Mouse (Mus musculus) CH12.LX (cell line): ENCODE results near the gene Rreb1. TPM values are rescaled to one million over a fixed set of nuclear protein-coding genes. Genes with fewer than 3 reads are reported as not detected.

Experiments used
- DNase-seq: peaks from one replicate; pipeline ENCODE4 v3.0.0-alpha.2; 2013; ENCODE audit errors: extremely low read depth
- H3K27ac ChIP-seq: 2 replicates; pipeline ENCODE4 v1.5.1; 2012; ENCODE audit warnings: low read depth, mild to moderate bottlenecking, control low read depth, moderate library complexity; ENCODE audit not compliant: insufficient read depth
- H3K27me3 ChIP-seq: replicated peaks from 2 replicates; pipeline ENCODE3; 2012; ENCODE audit warnings: inconsistent platforms
- H3K36me3 ChIP-seq, 2 experiments: replicated peaks in 1 of 2; 2 replicates each; pipeline versions ENCODE3 to v1.6.1; 2012; ENCODE audit warnings: inconsistent platforms in 1 of 2, low read length in 1 of 2, mild to moderate bottlenecking in 1 of 2, mixed read lengths in 1 of 2, moderate library complexity in 1 of 2; ENCODE audit not compliant: control insufficient read depth in 1 of 2, insufficient read depth in 1 of 2
- H3K4me1 ChIP-seq, 2 experiments: 2 replicates each; pipeline ENCODE4 v1.6.1; 2012; ENCODE audit warnings: inconsistent platforms in 1 of 2, moderate library complexity in 1 of 2; ENCODE audit not compliant: insufficient read depth in 2 of 2, control insufficient read depth in 1 of 2
- H3K4me2 ChIP-seq: 2 replicates; pipeline ENCODE4 v1.6.1; 2012; ENCODE audit warnings: low read depth, mild to moderate bottlenecking, control low read depth; ENCODE audit not compliant: poor library complexity, insufficient read depth, severe bottlenecking
- H3K4me3 ChIP-seq, 3 experiments: fragments of 150-350 bp in 1 of 3; sonication (generic) in 1 of 3; replicated peaks in 1 of 3; 2 replicates each; pipeline versions ENCODE3 to v1.5.1; 2011 to 2012; ENCODE audit warnings: low read depth in 2 of 3, low read length in 2 of 3, mild to moderate bottlenecking in 2 of 3, moderate library complexity in 2 of 3, control low read depth in 1 of 3, improper control_type of control experiment in 1 of 3, inconsistent platforms in 1 of 3, mixed read lengths in 1 of 3; ENCODE audit not compliant: poor library complexity in 1 of 3
- H3K79me2 ChIP-seq: replicated peaks from 2 replicates; pipeline ENCODE4 v1.6.1; 2012; ENCODE audit warnings: mild to moderate bottlenecking, moderate library complexity; ENCODE audit not compliant: control insufficient read depth, poor library complexity, insufficient read depth, severe bottlenecking; ENCODE audit errors: extremely low read depth
- H3K9ac ChIP-seq: 2 replicates; pipeline ENCODE4 v1.6.1; 2012; ENCODE audit warnings: low read depth, mild to moderate bottlenecking, control low read depth, moderate library complexity; ENCODE audit not compliant: insufficient read depth
- H3K9me3 ChIP-seq: replicated peaks from 2 replicates; pipeline ENCODE3; 2012; ENCODE audit warnings: low read length, inconsistent platforms, mixed read lengths
- BHLHE40 ChIP-seq: IDR thresholded peaks from 2 replicates; pipeline ENCODE4 v1.6.1; 2011; ENCODE audit warnings: mild to moderate bottlenecking, low read depth, low read length, improper control_type of control experiment
- CHD1 ChIP-seq: IDR thresholded peaks from 2 replicates; pipeline ENCODE4 v1.6.1; 2012; ENCODE audit warnings: low read depth, low read length, improper control_type of control experiment, inconsistent platforms
- ELF1 ChIP-seq: IDR thresholded peaks from 2 replicates; pipeline ENCODE4 v1.6.1; 2014; ENCODE audit warnings: low read depth, mild to moderate bottlenecking, inconsistent platforms, low read length, improper control_type of control experiment
- GABPA ChIP-seq: IDR thresholded peaks from 2 replicates; pipeline ENCODE4 v1.6.1; 2012; ENCODE audit warnings: low read depth, low read length, improper control_type of control experiment, inconsistent platforms; ENCODE audit not compliant: insufficient replicate concordance
- HCFC1 ChIP-seq: IDR thresholded peaks from 2 replicates; pipeline ENCODE4 v1.6.1; 2012; ENCODE audit warnings: low read depth, mild to moderate bottlenecking, inconsistent platforms, low read length, improper control_type of control experiment
- JUN ChIP-seq: IDR thresholded peaks from 2 replicates; pipeline ENCODE4 v1.6.1; 2011; ENCODE audit warnings: low read depth, mild to moderate bottlenecking, low read length, improper control_type of control experiment, moderate library complexity; ENCODE audit not compliant: insufficient read depth
- JUND ChIP-seq: conservative IDR thresholded peaks from 2 replicates; pipeline ENCODE4 v1.6.1; 2011; ENCODE audit warnings: low read depth, low read length, improper control_type of control experiment
- MAZ ChIP-seq: IDR thresholded peaks from 2 replicates; pipeline ENCODE4 v1.6.1; 2012; ENCODE audit warnings: low read depth, mild to moderate bottlenecking, inconsistent platforms, low read length, improper control_type of control experiment, moderate library complexity
- MEF2A ChIP-seq: IDR thresholded peaks from 2 replicates; pipeline ENCODE4 v1.6.1; 2014; ENCODE audit warnings: low read depth, mild to moderate bottlenecking, inconsistent platforms, low read length, improper control_type of control experiment, borderline replicate concordance
- MXI1 ChIP-seq: IDR thresholded peaks from 2 replicates; pipeline ENCODE4 v1.6.1; 2011; ENCODE audit warnings: mild to moderate bottlenecking, low read depth, low read length, improper control_type of control experiment
- NRF1 ChIP-seq: IDR thresholded peaks from 2 replicates; pipeline ENCODE4 v1.6.1; 2014; ENCODE audit warnings: low read depth, mild to moderate bottlenecking, inconsistent platforms, low read length, improper control_type of control experiment, moderate library complexity
- PAX5 ChIP-seq: IDR thresholded peaks from 2 replicates; pipeline ENCODE4 v1.6.1; 2012; ENCODE audit warnings: low read length, inconsistent platforms, mixed read lengths
- POLR2A ChIP-seq: IDR thresholded peaks from 2 replicates; pipeline ENCODE4 v1.6.1; 2011; ENCODE audit warnings: low read depth, mild to moderate bottlenecking, improper control_type of control experiment, low read length
- POLR2AphosphoS2 ChIP-seq: IDR thresholded peaks from 2 replicates; pipeline ENCODE4 v1.6.1; 2011; ENCODE audit warnings: low read depth, low read length, improper control_type of control experiment
- RAD21 ChIP-seq: IDR thresholded peaks from 2 replicates; pipeline ENCODE4 v1.6.1; 2011; ENCODE audit warnings: low read depth, mild to moderate bottlenecking, low read length, improper control_type of control experiment, moderate library complexity
- SIN3A ChIP-seq: IDR thresholded peaks from 2 replicates; pipeline ENCODE4 v1.6.1; 2012; ENCODE audit warnings: low read length, improper control_type of control experiment, inconsistent platforms
- TBP ChIP-seq: conservative IDR thresholded peaks from 2 replicates; pipeline ENCODE4 v1.6.1; 2011; ENCODE audit warnings: low read depth, low read length, improper control_type of control experiment
- TCF12 ChIP-seq: IDR thresholded peaks from 2 replicates; pipeline ENCODE4 v1.6.1; 2014; ENCODE audit warnings: low read depth, mild to moderate bottlenecking, inconsistent platforms, low read length, improper control_type of control experiment
- UBTF ChIP-seq: IDR thresholded peaks from 2 replicates; pipeline ENCODE4 v1.6.1; 2012; ENCODE audit warnings: low read depth, mild to moderate bottlenecking, inconsistent platforms, low read length, improper control_type of control experiment, moderate library complexity
- USF2 ChIP-seq: conservative IDR thresholded peaks from 2 replicates; pipeline ENCODE4 v1.6.1; 2011; ENCODE audit warnings: low read depth, low read length, improper control_type of control experiment
- ZMIZ1 ChIP-seq: IDR thresholded peaks from 2 replicates; pipeline ENCODE4 v1.6.1; 2012; ENCODE audit warnings: low read depth, mild to moderate bottlenecking, inconsistent platforms, low read length, improper control_type of control experiment
- ZNF384 ChIP-seq: IDR thresholded peaks from 2 replicates; pipeline ENCODE4 v1.6.1; 2012; ENCODE audit warnings: low read depth, low read length, improper control_type of control experiment, inconsistent platforms
- dilution Hi-C: fragments of 300-500 bp; cut with MboI; formaldehyde crosslinking; loops from 2 replicates; pipeline ENCODE4 v1.14.3; 2020; ENCODE audit warnings: low sequenced_read_pairs; ENCODE audit not compliant: extremely low pct_unique_long_range_greater_than_20kb, extremely low pct_ligation_motif_present
- in situ Hi-C: fragments of 300-500 bp; cut with MboI; formaldehyde crosslinking; loops from 3 replicates; pipeline ENCODE4 v1.14.3; 2019; ENCODE audit warnings: low sequenced_read_pairs, low pct_ligation_motif_present, low pct_unique_long_range_greater_than_20kb, mixed read lengths
- polyA plus RNA-seq: library from polyadenylated mRNA; unstranded; fragments of >175 nt; gene quantifications from 2 replicates; pipeline ENCODE4 v1.2.1, GENCODE M21; 2012; ENCODE audit warnings: low read depth; ENCODE audit not compliant: insufficient read length
- total RNA-seq, 2 experiments: library from RNA; depleted of rRNA; stranded (reverse); fragments of 300-350 nt in 1 of 2; fragments of >200 nt in 1 of 2; gene quantifications; 2 replicates each; pipeline ENCODE4 v1.2.3; 2012 to 2014

The Rreb1 gene
- total and polyA plus RNA-seq, 3 experiments = 1.0 to 10.2 (median 5.3) TPM

- H3K9ac ChIP-seq = no peak overlapping the region
- no peaks in the 10 kb centered on the region for H3K9me3 ChIP-seq
- in situ Hi-C loops = no loop called here
- no peak overlapping the region for H3K4me2 ChIP-seq
- dilution Hi-C loops = no loop called here
- H3K36me3 ChIP-seq = peaks cover 47 to 92% of the 10 kb centered on the region in 2 experiments
- TF ChIP-seq TCF12 (no peak), BHLHE40 (no peak), HCFC1 (no peak)
- no peak for DNase-seq
- no peaks in the 10 kb centered on the region for H3K79me2 ChIP-seq
- no peak overlapping the region for H3K27ac ChIP-seq
- H3K4me3 ChIP-seq = no peak overlapping the region
- peaks cover 0 to 8% of the 10 kb centered on the region in 2 experiments; a peak in 2 of 4 replicates for H3K4me1 ChIP-seq
- no peaks in the 10 kb centered on the region for H3K27me3 ChIP-seq
These were observed 125.3 kb downstream of the Rreb1 start for GRCm38 (mm10) chr13:37903476-37903875.

GRCm38 (mm10) chr13:37904436-37904835 lies 126.2 kb downstream of the Rreb1 start:
- dilution Hi-C loops = no loop called here
- Histone ChIP-seq H3K27me3 (no peaks in the 10 kb centered on the region), H3K36me3 (peaks cover 48 to 92% of the 10 kb centered on the region in 2 experiments), H3K9me3 (no peaks in the 10 kb centered on the region), H3K4me3 (no peak overlapping the region), H3K9ac (no peak overlapping the region), H3K79me2 (no peaks in the 10 kb centered on the region), H3K4me2 (no peak overlapping the region), H3K27ac (no peak overlapping the region), H3K4me1 (peaks cover 3 to 15% of the 10 kb centered on the region in 2 experiments; a peak in 2 of 4 replicates)
- DNase-seq = no peak
- in situ Hi-C loops = no loop called here
- TF ChIP-seq UBTF (no peak), ZMIZ1 (no peak), MXI1 (no peak), SIN3A (no peak), JUN (no peak), ELF1 (no peak)

GRCm38 (mm10) chr13:37908061-37908460 lies 129.9 kb downstream of the Rreb1 start:
- no peak for DNase-seq
- Histone ChIP-seq H3K27ac (no peak overlapping the region), H3K36me3 (peaks cover 58 to 94% of the 10 kb centered on the region in 2 experiments), H3K9ac (no peak overlapping the region), H3K4me2 (no peak overlapping the region), H3K27me3 (no peaks in the 10 kb centered on the region), H3K4me3 (no peak overlapping the region), H3K4me1 (peaks cover 3 to 18% of the 10 kb centered on the region in 2 experiments; a peak in 2 of 4 replicates), H3K79me2 (no peaks in the 10 kb centered on the region), H3K9me3 (no peaks in the 10 kb centered on the region)
- in situ Hi-C loops = no loop called here
- TF ChIP-seq POLR2AphosphoS2 = no peak
- no peak for TF ChIP-seq PAX5
- TF ChIP-seq ZNF384 = no peak
- TF ChIP-seq CHD1 = no peak
- no peak for TF ChIP-seq RAD21
- TF ChIP-seq ZMIZ1 = no peak
- TF ChIP-seq MXI1 = no peak
- TF ChIP-seq USF2 = no peak
- no peak for TF ChIP-seq ELF1
- no peak for TF ChIP-seq MEF2A
- no peak for TF ChIP-seq SIN3A
- TF ChIP-seq JUND = no peak
- no peak for TF ChIP-seq TBP
- TF ChIP-seq NRF1 = no peak
- TF ChIP-seq POLR2A = no peak
- no peak for TF ChIP-seq MAZ
- no peak for TF ChIP-seq GABPA
- dilution Hi-C loops = no loop called here
